Mouse (Mus musculus): ENCODE measurements around the gene Snx3.

- TF ChIP-seq CTCF (IDR thresholded peaks at IDR 0.05; ENCODE audit: low read depth): no peak
- no peak for TF ChIP-seq EP300 (IDR thresholded peaks at IDR 0.05; ENCODE audit: low read depth)
These were observed 35.9 kb downstream of the Snx3 start for GRCm38 (mm10) chr10:42537571-42538316.

Data from heart, postnatal 0 days (tissue).